Mouse (Mus musculus): Measurements from ENCODE around the gene Adamtsl1.

GRCm38 (mm10) chr4:85767666-85768065 is 253.7 kb downstream of the Adamtsl1 start:
- no peak for TF ChIP-seq ZC3H11A (IDR thresholded peaks at IDR 0.05; ENCODE audit: borderline replicate concordance, low read depth, low read length)
- TF ChIP-seq ZNF384 (IDR thresholded peaks at IDR 0.05; ENCODE audit: low read depth, low read length) = no peak
- TF ChIP-seq CHD2 (IDR thresholded peaks at IDR 0.05; ENCODE audit: low read depth, low read length) = no peak
- TF ChIP-seq HCFC1 (IDR thresholded peaks at IDR 0.05; ENCODE audit: borderline replicate concordance, insufficient read depth, low read length) = no peak

Data from ES-E14 (cell line).